Mouse (Mus musculus) bone marrow, adult 2 months (tissue): ENCODE results near the gene Psme3.

ENCODE experiments used
- CTCF ChIP-seq: fragments of 200-500 bp; IDR thresholded peaks from 2 replicates; pipeline ENCODE4 v1.5.1; 2011; ENCODE audit warnings: low read length, control low read depth; ENCODE audit not compliant: control insufficient read depth, insufficient read depth
- POLR2A ChIP-seq: fragments of 200-500 bp; IDR thresholded peaks from 2 replicates; pipeline ENCODE4 v1.6.1; 2011; ENCODE audit warnings: low read depth, mild to moderate bottlenecking, control low read depth, low read length, borderline replicate concordance; ENCODE audit not compliant: control insufficient read depth

DNA sequence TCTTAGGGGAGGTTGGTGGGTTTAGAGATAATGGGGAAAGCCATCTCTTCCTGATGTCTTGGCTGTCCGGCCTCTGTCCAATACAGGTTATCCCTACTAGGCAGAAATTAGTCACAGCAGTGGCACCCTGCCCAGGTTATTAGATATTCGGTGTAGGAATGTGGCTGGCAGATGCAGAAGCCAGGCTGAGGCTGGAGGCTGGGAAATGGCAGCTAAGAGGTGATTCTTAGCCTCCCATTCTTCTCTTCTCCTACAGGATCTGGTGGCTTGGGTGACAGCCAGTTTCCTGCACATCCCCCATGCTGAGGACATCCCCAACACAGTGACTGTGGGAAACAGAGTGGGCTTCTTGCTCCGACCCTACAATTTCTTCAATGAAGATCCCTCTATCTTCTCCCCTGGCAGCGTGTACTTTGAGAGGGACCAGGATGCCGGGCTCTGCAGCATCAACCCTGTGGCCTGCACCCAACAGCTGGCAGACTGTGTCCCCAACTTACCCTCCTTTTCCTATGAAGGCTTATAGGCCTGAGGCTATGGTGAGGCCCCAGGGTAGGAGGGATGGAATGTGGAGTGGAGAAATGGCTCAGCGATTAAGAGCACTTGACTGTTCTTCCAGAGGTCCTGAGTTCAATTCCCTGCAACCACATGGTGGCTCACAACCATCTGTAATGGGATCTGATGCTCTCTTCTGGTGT lies 13.1 kb downstream of the Psme3 start:
- no peak for TF ChIP-seq CTCF
- no peak for TF ChIP-seq POLR2A
